Mouse (Mus musculus) heart, embryonic 11.5 days (tissue): ENCODE results near the gene Srsf9. TPM values are rescaled to one million over a fixed set of nuclear protein-coding genes. Genes with fewer than 3 reads are reported as not detected.

Experiments used
- ATAC-seq: fragments of 200-750 bp; cut with Nextera tagmentation; replicated peaks from 2 replicates; pipeline ENCODE4 v1.8.0; 2017; ENCODE audit warnings: moderate library complexity; ENCODE audit not compliant: insufficient number of reproducible peaks, low FRiP score, low TSS enrichment
- H3K27ac ChIP-seq: fragments of 300-500 bp; sonication (generic); 2 replicates; pipeline ENCODE4 v1.5.1; 2014; ENCODE audit warnings: mild to moderate bottlenecking, low read depth, low read length
- H3K27me3 ChIP-seq: fragments of 300-500 bp; sonication (generic); 2 replicates; pipeline ENCODE4 v1.6.1; 2014; ENCODE audit warnings: mild to moderate bottlenecking, low read length, mixed read lengths; ENCODE audit not compliant: control insufficient read depth, insufficient read depth
- H3K36me3 ChIP-seq: fragments of 300-500 bp; sonication (generic); 2 replicates; pipeline ENCODE4 v1.6.1; 2014; ENCODE audit warnings: mild to moderate bottlenecking, low read length, moderate library complexity, mixed read lengths; ENCODE audit not compliant: control insufficient read depth, insufficient read depth
- H3K4me1 ChIP-seq: fragments of 300-500 bp; sonication (generic); 2 replicates; pipeline ENCODE4 v1.6.1; 2014; ENCODE audit warnings: low read length; ENCODE audit not compliant: control insufficient read depth, insufficient read depth
- H3K4me2 ChIP-seq: fragments of 300-500 bp; sonication (generic); 2 replicates; pipeline ENCODE4 v1.6.1; 2014; ENCODE audit warnings: mild to moderate bottlenecking, moderate library complexity
- H3K4me3 ChIP-seq: fragments of 300-500 bp; sonication (generic); 2 replicates; pipeline ENCODE4 v1.5.1; 2014; ENCODE audit warnings: low read depth, low read length
- H3K9ac ChIP-seq: fragments of 300-500 bp; sonication (generic); 2 replicates; pipeline ENCODE4 v1.6.1; 2014; ENCODE audit warnings: mild to moderate bottlenecking, low read depth, low read length, moderate library complexity
- H3K9me3 ChIP-seq: fragments of 300-500 bp; sonication (generic); replicated peaks from 2 replicates; pipeline ENCODE4 v1.6.1; 2016; ENCODE audit warnings: low read length; ENCODE audit not compliant: control insufficient read depth
- WGBS: fragments of 180-500 bp; shearing (Covaris S2); extraction: QIAGEN DNeasy Blood & Tissue Kit; methylation state at CpG from one replicate; pipeline ENCODE4 v1.1.7; 2014; ENCODE audit not compliant: insufficient replicate concordance; 5-methylcytosine and 5-hydroxymethylcytosine counted together
- polyA plus RNA-seq: library from polyadenylated mRNA; unstranded; fragments of >200 nt; fragmentation: Nextera tagmentation; extraction: Ambion mirVana; gene quantifications from 2 replicates; pipeline ENCODE4 v1.2.1, GENCODE M21; 2014

Srsf9 gene
- polyA plus RNA-seq, result 140 and 149 TPM in 2 replicates

DNA sequence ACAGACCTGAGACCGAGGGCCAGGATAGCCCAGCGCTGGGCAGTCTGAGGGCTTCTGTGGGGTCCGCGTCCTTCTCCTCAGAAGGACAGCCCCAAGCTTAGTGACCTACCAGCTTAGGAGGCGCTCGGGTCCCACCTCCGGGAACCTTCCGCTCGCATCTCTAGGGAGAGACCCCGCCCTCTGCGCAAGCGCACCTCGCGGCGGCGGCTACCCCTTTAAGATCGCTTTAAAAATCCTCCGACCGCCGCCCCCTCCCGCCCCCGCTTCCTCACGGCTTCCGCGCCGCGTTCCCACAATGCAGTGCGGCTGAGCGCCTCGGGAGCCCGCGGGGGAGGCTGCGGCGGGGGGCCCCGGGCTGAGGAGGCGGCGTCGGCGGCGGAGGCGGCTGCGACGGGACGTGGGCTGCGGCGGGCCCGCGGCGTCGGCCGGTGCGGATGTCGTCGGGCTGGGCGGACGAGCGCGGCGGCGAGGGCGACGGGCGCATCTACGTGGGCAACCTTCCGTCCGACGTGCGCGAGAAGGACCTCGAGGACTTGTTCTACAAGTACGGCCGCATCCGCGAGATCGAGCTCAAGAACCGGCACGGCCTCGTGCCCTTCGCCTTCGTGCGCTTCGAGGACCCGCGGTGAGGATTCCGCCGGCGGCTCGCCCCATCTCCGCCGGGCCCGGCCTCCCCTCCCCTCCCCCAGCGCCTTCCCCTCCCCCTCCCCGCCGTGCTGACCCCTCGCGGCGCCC lies at the start of gene Srsf9:
TSS of gene Srsf9 (plus strand) at position 303 of the 735 bp plus-strand sequence.
- peak; percentile 86 for ATAC-seq
- Histone ChIP-seq H3K4me3 (peak within 1 kb of the TSS; percentile 76), H3K4me2 (peak within 1 kb of the TSS; percentile 83), H3K36me3 (peaks cover 14% of the 10 kb centered on the region; the same call in 1 of the 2 replicates), H3K27me3 (no peaks in the 10 kb centered on the region), H3K9ac (peak within 1 kb of the TSS; percentile 97), H3K27ac (peak within 1 kb of the TSS; percentile 90), H3K4me1 (peaks cover 20% of the 10 kb centered on the region), H3K9me3 (no peaks in the 10 kb centered on the region)
- WGBS, result 1% methylated on average over 82 of the region's 97 CpGs

DNA sequence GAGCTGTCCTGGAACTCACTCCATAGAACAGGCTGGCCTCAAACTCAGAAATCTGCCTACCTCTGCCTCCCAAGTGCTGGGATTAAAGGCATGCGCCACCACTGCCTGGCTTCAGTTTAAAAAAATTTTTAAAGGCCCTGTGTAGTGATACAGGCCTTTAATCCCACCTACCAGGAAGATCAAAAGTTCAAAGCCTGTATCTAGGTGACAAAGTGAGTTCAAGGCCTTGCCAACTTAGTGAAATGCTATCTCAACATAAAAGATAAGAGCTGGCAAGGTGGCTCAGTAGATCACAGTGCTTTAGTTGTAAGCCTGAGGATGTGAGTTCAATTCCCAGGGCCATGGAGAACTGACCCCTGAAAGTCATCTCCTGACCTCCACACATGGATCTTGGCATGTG lies 48.9 kb upstream of the Srsf9 start:
- peaks cover 8% of the 10 kb centered on the region for H3K4me1 ChIP-seq
- H3K27ac ChIP-seq, result no peak overlapping the region
- H3K27me3 ChIP-seq, result no peaks in the 10 kb centered on the region
- H3K4me2 ChIP-seq, result no peak overlapping the region
- ATAC-seq, result no peak
- no peaks in the 10 kb centered on the region for H3K9me3 ChIP-seq
- H3K36me3 ChIP-seq, result no peaks in the 10 kb centered on the region
- 71% methylated on average over 1 of the region's 1 CpGs for WGBS
- no peak overlapping the region for H3K9ac ChIP-seq
- no peak overlapping the region for H3K4me3 ChIP-seq

DNA sequence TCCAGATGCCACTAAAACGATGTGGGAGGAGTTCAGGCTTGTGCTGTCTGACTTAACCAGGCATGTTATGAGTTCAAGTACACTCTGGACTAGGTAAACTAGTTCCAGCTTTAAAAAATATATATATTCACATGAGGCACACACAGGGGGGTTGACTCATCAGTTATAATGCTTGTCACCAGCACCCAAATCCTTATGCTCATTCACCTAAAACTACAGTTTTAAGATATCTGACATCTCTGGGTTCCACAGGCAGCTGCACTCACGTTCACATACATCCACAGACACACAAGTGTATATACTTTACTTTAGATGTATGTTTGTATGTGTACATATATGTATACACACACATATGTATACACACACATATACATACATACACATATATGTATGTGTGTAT lies 48.2 kb upstream of the Srsf9 start:
- Histone ChIP-seq H3K27me3 (no peaks in the 10 kb centered on the region), H3K9me3 (no peaks in the 10 kb centered on the region), H3K27ac (no peak overlapping the region), H3K4me1 (peaks cover 4% of the 10 kb centered on the region), H3K9ac (no peak overlapping the region), H3K4me2 (no peak overlapping the region), H3K4me3 (no peak overlapping the region), H3K36me3 (no peaks in the 10 kb centered on the region; the same call in 1 of the 2 replicates)
- ATAC-seq, result no peak
- 65% methylated on average over 2 of the region's 2 CpGs for WGBS

DNA sequence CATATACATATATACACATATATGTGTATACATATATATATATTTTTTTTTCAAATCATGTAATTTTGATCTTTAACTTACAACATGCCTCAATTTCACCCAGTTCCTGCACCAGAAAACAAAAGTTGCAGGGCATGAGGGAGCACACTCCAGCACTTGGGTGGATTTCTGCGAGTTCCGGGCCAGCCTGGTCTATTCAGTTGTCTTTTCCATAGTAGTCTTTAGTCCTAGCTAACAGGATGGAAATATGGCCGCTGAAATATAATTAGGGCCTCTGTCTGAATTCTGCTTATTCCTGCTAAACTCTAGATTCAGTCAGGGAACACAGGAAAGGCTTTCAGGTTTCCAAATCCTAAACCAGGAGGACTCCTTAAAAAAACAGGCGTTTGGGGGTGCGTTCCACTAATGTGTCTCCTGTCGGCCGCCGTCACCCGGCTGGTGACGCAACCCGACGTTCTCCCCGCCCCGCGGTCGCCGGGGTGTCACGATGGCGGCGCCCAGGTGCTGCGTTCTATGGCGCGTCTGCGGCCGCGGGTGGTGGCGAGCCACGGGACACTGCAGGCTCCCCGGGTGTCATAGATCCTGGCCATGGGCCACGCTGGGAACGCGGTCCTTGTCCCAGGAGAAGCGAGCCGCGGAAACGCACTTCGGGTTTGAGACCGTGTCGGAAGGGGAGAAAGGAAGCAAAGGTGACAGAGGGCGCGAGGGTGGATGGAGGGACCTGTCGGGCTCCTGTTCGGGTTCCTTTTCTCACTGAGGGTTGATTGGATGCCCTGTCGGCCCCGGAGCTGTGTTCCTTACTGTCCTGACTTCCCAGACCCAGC lies 47.5 kb upstream of the Srsf9 start, which contains the start of gene Coq5:
TSS of gene Coq5 (plus strand) at position 441 of the 824 bp plus-strand sequence.
- Histone ChIP-seq H3K9me3 (no peaks in the 10 kb centered on the region), H3K9ac (peak within 1 kb of the TSS; percentile 85), H3K27ac (peak within 1 kb of the TSS; percentile 70), H3K4me2 (peak within 1 kb of the TSS; percentile 86), H3K4me1 (peaks cover 4% of the 10 kb centered on the region), H3K4me3 (peak within 1 kb of the TSS; percentile 97), H3K27me3 (no peaks in the 10 kb centered on the region), H3K36me3 (peaks cover 6% of the 10 kb centered on the region)
- 0 out of 2 replicates have a peak, but pooled peaks have one; percentile 67 for ATAC-seq
- WGBS, result 3% methylated on average over 45 of the region's 45 CpGs

DNA sequence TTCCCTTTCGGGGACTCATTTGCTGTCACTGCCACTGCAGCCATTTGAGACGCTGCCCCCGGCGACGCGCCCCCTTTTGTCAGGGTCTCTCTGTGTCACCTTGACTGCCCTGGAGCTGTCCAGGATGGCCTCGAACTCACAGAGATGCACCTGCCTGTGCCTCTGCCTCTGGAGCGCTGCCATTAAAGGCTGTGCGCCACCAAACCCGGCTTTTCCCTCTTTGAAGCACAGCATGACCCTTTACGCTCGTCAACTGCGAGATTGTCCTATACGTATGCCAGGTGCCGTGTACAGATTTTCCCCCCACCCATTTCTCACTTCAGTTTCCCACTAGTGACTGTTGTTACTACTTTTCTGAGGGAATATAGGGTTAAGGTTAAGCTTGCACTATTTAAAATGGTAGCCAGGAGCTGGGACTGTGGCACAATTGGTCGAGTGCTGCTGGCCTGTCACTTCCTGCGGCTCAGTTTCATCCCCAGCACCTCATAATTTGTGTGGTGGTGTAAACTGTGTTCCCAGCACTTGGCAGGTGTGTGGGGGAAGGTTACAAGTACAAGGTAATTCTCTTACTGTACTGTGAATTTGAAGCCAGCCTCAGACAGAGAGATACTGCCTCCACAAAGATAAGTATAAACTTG lies 46.8 kb upstream of the Srsf9 start:
- Histone ChIP-seq H3K27ac (peak overlapping the region; percentile 70), H3K4me3 (peak overlapping the region; percentile 97), H3K9me3 (no peaks in the 10 kb centered on the region), H3K4me1 (peaks cover 4% of the 10 kb centered on the region), H3K4me2 (peak overlapping the region; percentile 86), H3K36me3 (peaks cover 7% of the 10 kb centered on the region), H3K9ac (peak overlapping the region; percentile 85), H3K27me3 (no peaks in the 10 kb centered on the region)
- ATAC-seq, result no peak
- WGBS, result 9% methylated on average over 17 of the region's 17 CpGs

DNA sequence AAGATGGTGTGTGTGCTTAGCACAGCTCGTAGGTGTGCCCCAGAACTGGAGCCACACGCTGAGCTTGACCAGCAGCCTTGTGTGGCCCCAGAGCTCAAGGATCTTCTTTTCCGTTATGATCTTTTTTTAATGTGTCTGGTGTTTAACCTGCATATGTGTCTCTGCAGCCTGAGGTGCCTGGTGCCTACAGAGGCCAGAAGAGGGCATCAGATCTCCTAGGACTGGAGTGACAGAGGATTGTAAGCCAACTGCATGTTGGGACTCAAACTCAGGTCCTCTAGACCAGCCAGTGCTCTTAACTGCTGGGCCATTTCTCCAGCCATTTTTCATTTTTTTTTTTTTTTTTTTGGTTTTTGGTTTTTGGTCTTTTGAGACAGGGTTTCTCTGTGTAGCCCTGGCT lies 42.2 kb upstream of the Srsf9 start:
- Histone ChIP-seq H3K36me3 (peaks cover 9% of the 10 kb centered on the region), H3K9me3 (no peaks in the 10 kb centered on the region), H3K27me3 (no peaks in the 10 kb centered on the region), H3K4me1 (peaks cover 6% of the 10 kb centered on the region), H3K27ac (no peak overlapping the region), H3K4me2 (no peak overlapping the region), H3K9ac (no peak overlapping the region), H3K4me3 (no peak overlapping the region)
- WGBS, result 85% methylated on average over 3 of the region's 3 CpGs
- ATAC-seq, result no peak

DNA sequence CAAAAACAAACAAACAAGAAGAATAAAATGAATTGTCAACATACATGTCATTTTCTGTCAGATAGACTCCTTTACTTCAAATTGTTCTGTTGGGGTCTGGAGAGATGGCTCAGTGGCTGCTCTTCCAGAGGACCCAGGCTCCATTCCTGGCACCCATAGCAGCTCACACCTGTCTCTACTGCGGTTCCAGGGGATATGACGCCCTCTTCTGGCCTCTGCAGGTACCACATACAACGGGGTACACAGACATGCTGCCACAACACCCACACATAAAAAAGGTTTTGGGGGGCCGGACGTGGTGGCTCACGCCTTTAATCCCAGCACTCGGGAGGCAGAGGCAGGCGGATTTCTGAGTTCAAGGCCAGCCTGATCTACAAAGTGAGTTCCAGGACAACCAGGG lies 32.8 kb upstream of the Srsf9 start:
- peaks cover 26% of the 10 kb centered on the region for H3K36me3 ChIP-seq
- H3K27me3 ChIP-seq, result no peaks in the 10 kb centered on the region
- no peak for ATAC-seq
- no peaks in the 10 kb centered on the region for H3K9me3 ChIP-seq
- no peak overlapping the region for H3K9ac ChIP-seq
- no peak overlapping the region for H3K4me3 ChIP-seq
- no peak overlapping the region for H3K4me2 ChIP-seq
- 85% methylated on average over 8 of the region's 8 CpGs for WGBS
- no peak overlapping the region for H3K27ac ChIP-seq
- peaks cover 10% of the 10 kb centered on the region for H3K4me1 ChIP-seq

DNA sequence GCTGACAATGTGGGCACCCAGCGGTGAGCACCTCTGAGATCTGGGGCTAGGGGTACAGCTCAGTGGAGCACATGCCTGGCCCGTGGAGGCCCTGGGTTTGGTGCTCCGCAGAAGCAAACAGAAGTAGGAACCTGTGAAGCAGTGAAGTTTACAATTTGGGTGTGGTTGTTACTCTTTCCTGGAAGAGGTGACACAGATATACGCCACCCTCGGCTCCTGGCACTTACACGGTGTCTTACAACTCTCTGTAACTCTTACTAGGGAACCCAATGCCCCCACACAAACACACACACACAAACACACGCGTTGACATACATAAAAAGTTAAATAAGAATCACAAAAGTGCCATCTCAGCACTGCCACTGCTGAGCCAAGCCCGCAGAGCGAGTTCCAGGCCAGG lies 30.6 kb upstream of the Srsf9 start:
- Histone ChIP-seq H3K36me3 (peaks cover 26% of the 10 kb centered on the region), H3K27me3 (no peaks in the 10 kb centered on the region), H3K4me1 (peaks cover 15% of the 10 kb centered on the region), H3K9ac (no peak overlapping the region), H3K4me3 (no peak overlapping the region), H3K27ac (0 out of 2 replicates have a peak overlapping the region, but pooled peaks have one; percentile 0), H3K9me3 (no peaks in the 10 kb centered on the region), H3K4me2 (peak overlapping the region; percentile 6; the same call in 1 of the 2 replicates)
- ATAC-seq, result no peak
- 74% methylated on average over 10 of the region's 10 CpGs for WGBS
